Mouse (Mus musculus) lung, adult 2 months (tissue): ENCODE measurements at regions not wholly inside any gene's neighbourhood (a gene's known extent, or its start where the extent isn't known, plus 50 kb on each side); places are given as distances from the start of the nearest gene placed in this dataset.

ENCODE experiments used
- CTCF ChIP-seq: fragments of 200-500 bp; IDR thresholded peaks from 2 replicates; pipeline ENCODE4 v1.5.1; 2011; ENCODE audit warnings: mild to moderate bottlenecking, low read length, control low read depth; ENCODE audit not compliant: insufficient read depth
- POLR2A ChIP-seq: fragments of 200-500 bp; IDR thresholded peaks from 2 replicates; pipeline ENCODE4 v1.6.1; 2011; ENCODE audit warnings: low read depth, mild to moderate bottlenecking, control low read depth, low read length, borderline replicate concordance; ENCODE audit errors: extremely low read depth

- TF ChIP-seq POLR2A (no peak), CTCF (no peak)
These were observed 91.2 kb upstream of the Tpm1 start for GRCm38 (mm10) chr9:67140319-67140887.
